Mouse (Mus musculus): ENCODE data around the gene Fbrs.
"Not testable (repeated sequence)": the region's sequence is repeated elsewhere in the genome, so short reads cannot be mapped to it uniquely, and the experiment has no call there.

Gene Fbrs

GRCm38 (mm10) chr7:127478635-127479317 lies at the start of gene Fbrs:
TSS of gene Fbrs (plus strand) at chr7:127479199.
- peak; percentile 99 for DNase-seq (ENCODE audit: low read depth, low spot score)

- no peak for DNase-seq (ENCODE audit: low read depth, low spot score)
Measured at GRCm38 (mm10) chr7:127435206-127435605, 43.8 kb upstream of the Fbrs start.

- no peak for DNase-seq (ENCODE audit: low read depth, low spot score)
Measured at GRCm38 (mm10) chr7:127437724-127438123, 41.3 kb upstream of the Fbrs start.

- no peak for DNase-seq (ENCODE audit: low read depth, low spot score)
Measured at GRCm38 (mm10) chr7:127443976-127444375, 35.0 kb upstream of the Fbrs start.

GRCm38 (mm10) chr7:127448521-127449300 lies 30.3 kb upstream of the Fbrs start, which contains the start of gene Zfp689:
TSS of gene Zfp689 (minus strand) at chr7:127449158.
- peak; percentile 99 for DNase-seq (ENCODE audit: low read depth, low spot score)

GRCm38 (mm10) chr7:127449966-127450365 lies 29.0 kb upstream of the Fbrs start:
- DNase-seq (ENCODE audit: low read depth, low spot score) = no peak

GRCm38 (mm10) chr7:127453056-127453455 lies 25.9 kb upstream of the Fbrs start:
- DNase-seq (ENCODE audit: low read depth, low spot score) = no peak

- no peak for DNase-seq (ENCODE audit: low read depth, low spot score)
Measured at GRCm38 (mm10) chr7:127454905-127455304, 24.1 kb upstream of the Fbrs start.

GRCm38 (mm10) chr7:127458371-127459122 lies 20.5 kb upstream of the Fbrs start:
- DNase-seq (ENCODE audit: low read depth, low spot score) = not testable (repeated sequence)

GRCm38 (mm10) chr7:127459311-127459710 lies 19.7 kb upstream of the Fbrs start, which contains the start of gene Prr14:
TSS of gene Prr14 (plus strand) at chr7:127459611.
- not testable (repeated sequence) for DNase-seq (ENCODE audit: low read depth, low spot score)

- DNase-seq (ENCODE audit: low read depth, low spot score) = no peak
Measured at GRCm38 (mm10) chr7:127465191-127465590, 13.8 kb upstream of the Fbrs start.

GRCm38 (mm10) chr7:127465670-127466069 lies 13.3 kb upstream of the Fbrs start:
- DNase-seq (ENCODE audit: low read depth, low spot score) = not testable (repeated sequence)

GRCm38 (mm10) chr7:127466606-127467005 lies 12.4 kb upstream of the Fbrs start:
- DNase-seq (ENCODE audit: low read depth, low spot score) = no peak

GRCm38 (mm10) chr7:127470011-127470715 lies 8.8 kb upstream of the Fbrs start:
- DNase-seq (ENCODE audit: low read depth, low spot score) = peak; percentile 66

- peak; percentile 100 for DNase-seq (ENCODE audit: low read depth, low spot score)
Measured at GRCm38 (mm10) chr7:127470743-127471645, 8.0 kb upstream of the Fbrs start.

- DNase-seq (ENCODE audit: low read depth, low spot score) = no peak
Measured at GRCm38 (mm10) chr7:127471646-127472010, 7.4 kb upstream of the Fbrs start.

- DNase-seq (ENCODE audit: low read depth, low spot score) = peak; percentile 35
Measured at GRCm38 (mm10) chr7:127472060-127472459, 6.9 kb upstream of the Fbrs start.

- no peak for DNase-seq (ENCODE audit: low read depth, low spot score)
Measured at GRCm38 (mm10) chr7:127473705-127474104, 5.3 kb upstream of the Fbrs start.

- no peak for DNase-seq (ENCODE audit: low read depth, low spot score)
Measured at GRCm38 (mm10) chr7:127474378-127475070, 4.5 kb upstream of the Fbrs start.
